Mouse (Mus musculus): Measurements from ENCODE around the gene Mon1b.

Mon1b gene

GRCm38 (mm10) chr8:113634670-113635591, at the start of gene Mon1b:
Gene Mon1b, plus strand, starts transcription at chr8:113635587.
- in situ Hi-C loops (cut with MboI, MseI) = loop anchor here (5.0 to 10.0 kb wide), 2 partner anchors 1580 to 1703 kb away; partner anchors contain the start of gene Tmem231

GRCm38 (mm10) chr8:113598401-113598800, 37.0 kb upstream of the Mon1b start:
- in situ Hi-C loops (cut with MboI, MseI) = no loop called here

GRCm38 (mm10) chr8:113632634-113633033, 2.8 kb upstream of the Mon1b start:
- in situ Hi-C loops (cut with MboI, MseI) = loop anchor here (5.0 to 10.0 kb wide), 2 partner anchors 1578 to 1700 kb away; partner anchors contain the start of gene Tmem231

- in situ Hi-C loops (cut with MboI, MseI) = loop anchor here (5.0 to 10.0 kb wide), 2 partner anchors 1579 to 1702 kb away; partner anchors contain the start of gene Tmem231
These were observed 1.2 kb upstream of the Mon1b start for GRCm38 (mm10) chr8:113634161-113634560.

- in situ Hi-C loops (cut with MboI, MseI) = loop anchor here (10.0 kb wide), 1 partner anchor 1581 kb away; no protein-coding TSS in a partner anchor
These were observed 349 bp downstream of the Mon1b start for GRCm38 (mm10) chr8:113635592-113636279.

GRCm38 (mm10) chr8:113636280-113636628, 867 bp downstream of the Mon1b start:
- in situ Hi-C loops (cut with MboI, MseI) = loop anchor here (10.0 kb wide), 1 partner anchor 1581 kb away; no protein-coding TSS in a partner anchor

GRCm38 (mm10) chr8:113640357-113640756, 5.0 kb downstream of the Mon1b start:
- in situ Hi-C loops (cut with MboI, MseI) = no loop called here

GRCm38 (mm10) chr8:113642926-113643325, 7.5 kb downstream of the Mon1b start, which contains the start of gene Syce1l:
Gene Syce1l, plus strand, starts transcription at chr8:113643213.
- in situ Hi-C loops (cut with MboI, MseI) = no loop called here

GRCm38 (mm10) chr8:113643479-113644210, 8.3 kb downstream of the Mon1b start:
- in situ Hi-C loops (cut with MboI, MseI) = no loop called here

- in situ Hi-C loops (cut with MboI, MseI) = no loop called here
These were observed 9.8 kb downstream of the Mon1b start for GRCm38 (mm10) chr8:113645220-113645619.

GRCm38 (mm10) chr8:113652450-113652849, 17.1 kb downstream of the Mon1b start:
- in situ Hi-C loops (cut with MboI, MseI) = loop anchor here (10.0 to 25.0 kb wide), 3 partner anchors 710 to 1152 kb away; no protein-coding TSS in a partner anchor

- in situ Hi-C loops (cut with MboI, MseI) = loop anchor here (10.0 to 25.0 kb wide), 3 partner anchors 709 to 1152 kb away; no protein-coding TSS in a partner anchor
These were observed 17.8 kb downstream of the Mon1b start for GRCm38 (mm10) chr8:113653151-113653550.

- in situ Hi-C loops (cut with MboI, MseI) = loop anchor here (10.0 to 25.0 kb wide), 3 partner anchors 706 to 1149 kb away; no protein-coding TSS in a partner anchor
These were observed 20.8 kb downstream of the Mon1b start for GRCm38 (mm10) chr8:113656154-113656553.

- in situ Hi-C loops (cut with MboI, MseI) = loop anchor here (10.0 to 25.0 kb wide), 3 partner anchors 706 to 1148 kb away; no protein-coding TSS in a partner anchor
These were observed 21.4 kb downstream of the Mon1b start for GRCm38 (mm10) chr8:113656681-113657298.

- in situ Hi-C loops (cut with MboI, MseI) = loop anchor here (25.0 kb wide), 1 partner anchor 702 kb away; no protein-coding TSS in a partner anchor
These were observed 24.7 kb downstream of the Mon1b start for GRCm38 (mm10) chr8:113660128-113660527.

- in situ Hi-C loops (cut with MboI, MseI) = loop anchor here (25.0 kb wide), 1 partner anchor 698 kb away; no protein-coding TSS in a partner anchor
These were observed 29.2 kb downstream of the Mon1b start for GRCm38 (mm10) chr8:113664544-113664943.

GRCm38 (mm10) chr8:113665036-113665435, 29.6 kb downstream of the Mon1b start:
- in situ Hi-C loops (cut with MboI, MseI) = loop anchor here (5.0 to 25.0 kb wide), 2 partner anchors 317 to 697 kb away; no protein-coding TSS in a partner anchor

GRCm38 (mm10) chr8:113665951-113666350, 30.6 kb downstream of the Mon1b start:
- in situ Hi-C loops (cut with MboI, MseI) = loop anchor here (5.0 to 25.0 kb wide), 2 partner anchors 316 to 696 kb away; no protein-coding TSS in a partner anchor

GRCm38 (mm10) chr8:113666714-113667432, 31.5 kb downstream of the Mon1b start:
- in situ Hi-C loops (cut with MboI, MseI) = loop anchor here (5.0 to 25.0 kb wide), 2 partner anchors 315 to 695 kb away; no protein-coding TSS in a partner anchor
